Mouse (Mus musculus): ENCODE results near the gene Tekt3.

Gene Tekt3

DNA sequence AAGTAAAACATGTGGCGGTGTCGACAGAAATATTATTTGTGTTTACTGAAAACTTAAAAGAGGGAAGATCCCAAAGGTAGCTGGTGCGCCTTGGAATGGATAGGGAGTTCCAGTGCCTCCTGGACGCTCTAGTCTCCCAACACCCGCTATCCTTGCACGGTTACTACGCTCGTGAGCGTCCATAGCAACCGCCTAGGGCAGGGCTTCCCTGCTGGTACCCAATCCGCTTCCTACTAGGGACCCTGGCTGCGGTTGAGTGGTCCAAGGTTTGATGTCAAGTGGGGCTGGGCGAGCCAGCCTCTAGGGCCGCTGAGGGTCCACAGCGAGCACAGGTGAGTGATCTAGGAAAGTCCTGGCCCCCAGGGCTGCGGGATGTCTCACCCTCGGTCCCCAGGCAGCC is at the start of gene Tekt3:
Gene Tekt3, plus strand, starts transcription at position 209 of the 400 bp plus-strand sequence.
- DNase-seq = no peak

DNA sequence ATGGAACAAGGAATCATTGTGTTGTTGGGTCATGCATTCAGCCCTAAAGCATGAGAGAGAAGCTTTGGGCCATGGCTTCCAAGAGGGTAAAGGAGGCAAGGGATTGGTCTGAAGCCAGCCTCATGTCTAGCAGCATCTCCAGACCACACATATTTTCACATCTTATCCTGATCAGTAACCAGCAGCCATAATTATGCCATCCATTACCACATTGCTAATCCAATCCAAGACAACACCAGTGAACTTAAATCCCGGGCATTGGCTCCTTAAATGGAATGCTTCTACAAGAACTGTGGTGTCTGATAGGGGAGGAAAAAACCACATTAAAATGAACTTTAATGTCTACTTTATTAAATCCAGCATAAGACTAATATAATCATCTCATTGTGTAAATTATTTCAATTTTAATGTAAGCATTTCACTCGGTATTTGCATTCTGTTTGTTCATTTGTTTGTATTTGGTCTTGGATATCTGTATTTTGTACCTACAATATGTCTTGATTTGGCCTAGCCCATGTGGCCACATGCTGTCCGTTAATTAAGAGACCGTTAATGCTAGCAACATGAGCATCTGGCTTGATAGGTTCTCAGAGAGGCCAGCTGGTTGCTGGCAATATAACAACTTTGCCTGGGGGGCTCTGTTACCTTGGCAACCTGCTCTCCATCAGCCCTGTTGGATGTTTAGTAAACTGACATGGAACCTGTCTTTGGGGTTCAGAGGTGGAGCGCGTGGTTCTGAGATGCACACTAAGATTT is 43.9 kb upstream of the Tekt3 start:
- no peak for DNase-seq

DNA sequence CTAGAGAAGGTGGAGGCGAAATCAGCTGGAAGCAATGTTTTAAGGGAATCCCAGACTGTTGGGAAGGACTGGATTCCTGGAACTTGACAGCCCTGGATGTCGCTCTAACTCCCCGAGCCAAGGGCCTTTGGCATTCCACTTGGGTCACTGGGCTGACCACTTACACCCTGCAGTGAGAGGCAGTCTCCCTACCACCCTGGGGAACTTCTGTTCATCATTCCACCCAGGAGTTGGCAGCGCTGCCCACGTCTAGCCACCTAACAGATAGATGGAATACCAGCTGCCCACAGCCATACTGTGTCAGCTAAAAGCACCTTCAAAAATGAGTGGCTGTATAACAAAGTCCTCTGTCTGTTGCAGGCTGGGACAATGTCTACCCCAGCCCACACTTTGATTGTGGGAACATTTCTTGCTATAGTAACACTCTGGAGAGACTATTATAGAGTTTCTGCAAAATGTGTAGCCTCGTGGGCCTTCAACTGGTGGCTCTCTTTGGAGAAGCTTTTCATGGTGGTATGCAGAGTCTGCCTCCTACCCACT is 43.3 kb upstream of the Tekt3 start:
- DNase-seq = peak in 1 of 2 experiments; percentile 70

DNA sequence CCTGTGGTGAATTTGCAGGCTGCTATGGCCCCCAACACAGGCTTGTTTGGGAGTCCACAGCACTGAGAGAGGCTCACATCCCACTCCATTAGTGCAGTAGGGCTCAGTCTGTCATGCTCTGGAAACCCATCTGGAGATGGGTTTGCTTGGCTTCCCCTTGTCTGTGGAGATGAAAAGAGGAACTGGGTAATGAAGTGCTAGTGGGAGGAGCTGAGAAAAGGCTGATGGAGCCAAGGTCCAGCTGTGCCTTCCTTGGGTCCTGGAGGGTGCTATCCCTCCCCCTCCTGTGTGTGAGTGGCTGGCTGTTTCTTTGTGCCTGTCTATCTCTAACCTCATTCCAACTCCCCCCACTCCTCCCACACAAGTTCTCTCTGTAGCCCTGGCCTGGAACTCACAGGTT is 40.8 kb upstream of the Tekt3 start:
- peak; percentile 73 to 88 for DNase-seq

DNA sequence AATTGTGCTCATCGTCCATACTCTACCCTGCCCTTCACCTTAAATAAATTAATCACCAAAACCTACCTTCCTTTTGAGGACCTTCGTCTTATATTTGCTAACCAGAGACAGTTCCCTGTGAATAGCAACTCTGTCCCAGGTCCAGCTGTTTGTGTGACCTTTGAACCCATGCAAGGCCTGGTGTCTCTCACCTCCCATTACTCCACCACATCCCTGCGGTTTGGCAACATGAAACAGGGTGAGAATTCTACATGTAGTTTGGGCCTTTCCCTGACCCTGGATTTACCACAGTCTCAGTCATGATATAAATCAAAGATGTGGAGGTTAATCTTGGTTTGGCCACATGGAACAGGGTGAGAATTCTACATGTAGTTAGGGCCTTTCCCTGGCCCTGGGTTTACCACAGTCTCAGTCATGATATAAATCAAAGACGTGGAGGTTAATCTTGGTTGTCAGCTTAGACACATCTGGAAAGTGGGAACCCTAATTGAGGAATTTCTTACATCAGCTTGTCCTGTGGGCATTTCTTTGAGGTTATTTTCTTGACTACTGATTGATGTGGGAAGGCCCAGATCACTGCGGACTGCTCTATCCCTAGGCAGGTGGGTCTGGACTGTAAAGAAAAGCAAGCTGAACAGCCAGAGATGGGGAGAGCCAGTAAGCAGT is 40.2 kb upstream of the Tekt3 start:
- DNase-seq = no peak

DNA sequence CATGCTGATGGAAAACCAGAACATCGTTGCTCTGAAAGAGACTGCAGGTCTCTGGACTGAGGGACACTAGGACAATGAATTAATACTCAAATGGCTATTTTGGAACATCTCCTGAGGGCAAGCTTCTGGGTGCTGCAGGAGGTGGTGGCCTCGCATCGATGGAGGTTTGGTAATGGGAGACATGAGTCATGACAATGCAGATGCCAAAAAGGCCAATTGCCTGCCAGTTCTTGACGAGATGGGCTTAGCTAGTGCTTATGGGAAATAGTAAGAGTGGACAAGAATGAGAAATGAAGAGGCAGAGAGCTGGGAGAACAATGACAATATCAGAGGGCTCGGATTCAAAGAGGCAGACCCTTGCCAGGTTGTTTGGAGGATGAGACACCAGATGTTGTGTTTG is 38.0 kb upstream of the Tekt3 start:
- peak; percentile 54 to 62 for DNase-seq

DNA sequence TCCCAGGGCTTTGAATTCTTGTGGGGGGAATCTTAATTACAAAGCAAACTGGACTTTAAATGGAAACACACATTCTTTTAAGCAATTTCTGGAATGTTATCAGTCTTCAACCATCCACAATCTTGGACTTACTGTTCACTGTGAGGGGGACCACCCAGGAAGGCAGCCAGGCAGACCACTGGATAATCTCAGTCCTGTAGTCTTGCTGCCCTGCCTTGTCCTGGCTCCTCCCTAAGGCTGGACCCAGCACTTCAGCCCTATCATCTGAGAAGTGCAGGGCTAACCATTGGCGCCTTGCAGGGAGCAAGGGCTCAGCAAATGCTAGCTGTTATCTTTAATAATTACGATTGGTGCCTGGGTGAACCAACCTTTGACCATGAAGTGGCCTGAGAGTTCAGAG is 37.3 kb upstream of the Tekt3 start:
- DNase-seq = peak; percentile 48 to 83

DNA sequence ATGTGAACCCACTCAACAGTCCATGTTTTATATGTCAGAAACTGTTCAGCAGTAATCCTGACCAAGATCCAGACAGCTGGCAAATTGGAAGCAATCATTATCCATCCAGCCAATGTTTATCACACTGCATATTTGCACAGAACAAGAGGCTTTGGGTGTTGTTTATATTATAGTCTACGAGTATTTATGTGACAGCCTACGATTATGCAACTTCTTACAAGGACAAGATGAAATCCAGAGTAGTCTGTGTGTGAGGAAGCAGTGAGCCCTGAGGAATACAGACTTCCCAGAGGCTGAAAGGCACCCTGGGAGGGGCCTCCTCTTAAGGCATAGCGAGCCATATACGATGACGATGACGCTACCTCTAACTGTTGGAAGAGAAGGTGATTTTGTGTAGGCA is 36.0 kb upstream of the Tekt3 start:
- DNase-seq = peak; percentile 43 to 45

DNA sequence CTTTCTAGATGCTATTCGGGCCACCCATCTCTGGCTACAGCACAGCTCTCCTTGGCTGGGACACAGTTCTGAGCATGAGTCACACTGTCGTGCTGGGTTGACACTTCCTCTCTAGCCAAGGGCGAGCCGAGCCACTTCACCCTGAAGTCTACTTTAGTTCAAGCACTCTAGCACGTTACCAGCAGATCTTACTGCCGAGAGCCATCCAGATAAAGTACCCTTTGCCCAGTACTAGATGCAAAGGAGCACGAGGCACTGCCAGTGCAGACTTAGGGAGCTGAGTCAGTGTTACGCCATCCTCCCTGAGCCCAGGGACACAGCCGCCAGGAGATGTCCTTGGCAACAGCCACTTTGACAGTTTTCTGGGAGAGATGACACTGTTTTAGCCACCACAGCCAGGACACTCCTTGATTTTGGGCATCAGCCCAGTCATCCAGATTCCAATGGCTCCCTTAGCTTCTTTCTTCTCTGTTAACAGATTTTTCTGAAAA is 34.8 kb upstream of the Tekt3 start:
- DNase-seq = peak; percentile 76 to 88

DNA sequence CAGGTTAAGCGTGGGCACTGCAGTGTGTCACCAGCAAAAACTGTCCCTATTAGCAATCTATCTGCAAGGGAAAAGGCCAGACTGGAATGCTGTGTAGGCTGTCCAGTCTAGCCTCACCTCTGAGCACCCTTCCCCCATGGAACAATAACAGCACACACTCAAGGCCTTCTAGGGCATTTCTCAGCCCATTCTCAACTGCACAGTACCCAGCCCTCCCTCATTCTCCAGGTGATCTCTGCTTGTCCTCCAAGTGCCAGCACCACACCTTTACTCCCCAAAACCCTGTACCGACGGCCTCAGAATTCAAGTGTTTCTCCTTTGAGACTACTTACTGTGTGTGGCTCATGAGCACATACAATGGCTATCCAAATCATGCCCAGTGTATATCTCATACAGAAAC is 33.3 kb upstream of the Tekt3 start:
- DNase-seq = no peak

DNA sequence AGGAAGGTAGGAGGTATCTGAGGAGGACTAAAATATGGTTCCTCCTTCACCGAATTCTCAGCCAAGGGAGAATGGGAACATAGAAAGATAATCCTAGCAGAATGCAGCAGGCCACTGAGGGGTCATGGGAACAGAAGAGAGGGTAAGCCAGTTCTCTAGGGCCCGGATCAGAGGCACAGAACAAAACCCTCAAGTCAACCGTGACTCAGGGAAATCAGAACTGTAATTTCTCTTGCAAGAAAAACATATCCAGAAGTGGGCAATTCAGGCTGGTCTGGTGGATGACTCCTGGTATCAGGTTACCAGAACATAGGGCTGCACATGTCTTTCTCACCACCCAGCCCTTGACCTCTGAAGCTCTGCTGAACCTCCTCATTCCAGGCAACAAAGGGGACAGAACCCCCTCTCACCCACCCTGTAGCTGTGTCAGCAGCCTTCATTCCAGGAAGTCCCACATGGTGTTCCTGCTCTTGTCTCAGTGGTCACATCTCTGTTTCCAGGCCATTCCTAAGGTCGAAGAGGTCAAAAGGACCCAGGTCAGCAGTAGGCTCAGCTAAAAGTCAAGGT is 32.2 kb upstream of the Tekt3 start:
- no peak for DNase-seq

DNA sequence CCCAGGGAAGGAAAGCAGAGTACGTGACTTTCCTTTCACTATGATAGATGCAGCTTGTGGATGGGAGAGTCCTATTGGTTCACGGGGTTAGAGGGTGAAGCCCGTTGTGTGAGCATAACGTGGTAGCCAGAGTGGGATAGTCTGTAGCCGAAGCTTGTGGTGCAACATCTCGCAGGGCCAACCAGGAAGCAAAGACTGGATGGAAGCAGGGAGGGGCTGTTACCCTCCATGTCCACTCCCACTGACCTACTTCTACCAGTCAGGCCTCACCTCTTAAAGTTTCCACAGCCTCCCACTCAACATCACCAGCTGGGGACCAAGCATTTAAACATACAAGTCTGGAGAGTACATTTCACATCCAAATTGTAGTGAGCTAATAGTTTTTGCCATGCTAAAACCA is 31.7 kb upstream of the Tekt3 start:
- DNase-seq = peak; percentile 36 to 43

DNA sequence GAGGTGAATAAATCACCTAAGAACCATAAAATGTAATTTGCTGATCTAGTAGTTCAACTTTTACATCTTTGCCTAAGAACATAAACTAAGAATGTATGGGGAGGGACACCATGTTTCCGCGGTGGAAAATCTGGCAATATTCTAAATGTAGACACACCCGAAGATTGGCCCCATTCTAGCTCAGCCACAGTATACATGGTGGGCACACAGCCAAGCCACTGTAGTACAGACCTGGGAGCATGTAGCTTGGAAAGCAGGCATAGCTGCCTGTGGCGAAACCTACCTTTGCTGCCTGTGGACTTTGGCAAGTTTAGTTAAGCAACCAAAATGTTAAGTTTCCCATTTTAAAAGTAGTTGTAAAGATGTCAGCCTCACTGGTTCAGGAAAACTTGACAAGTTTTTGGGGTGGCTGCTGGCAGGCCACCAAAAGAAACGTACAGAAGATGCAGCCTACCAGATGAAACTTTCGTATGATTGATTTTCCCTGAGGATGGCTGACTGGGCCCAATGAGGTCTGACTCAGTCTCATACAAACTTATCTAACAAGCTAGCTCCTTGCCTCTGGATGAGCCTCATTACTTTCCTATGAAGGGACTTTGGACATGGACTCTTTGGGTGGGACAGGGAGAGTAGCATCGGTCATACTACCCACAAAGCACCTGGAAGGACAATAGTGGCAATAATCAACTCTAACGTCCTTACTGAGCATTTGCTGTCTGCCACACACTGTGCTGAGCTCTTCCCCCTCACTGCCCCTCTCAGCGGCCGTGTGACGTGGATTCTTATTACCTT is 25.8 kb upstream of the Tekt3 start:
- no peak for DNase-seq

DNA sequence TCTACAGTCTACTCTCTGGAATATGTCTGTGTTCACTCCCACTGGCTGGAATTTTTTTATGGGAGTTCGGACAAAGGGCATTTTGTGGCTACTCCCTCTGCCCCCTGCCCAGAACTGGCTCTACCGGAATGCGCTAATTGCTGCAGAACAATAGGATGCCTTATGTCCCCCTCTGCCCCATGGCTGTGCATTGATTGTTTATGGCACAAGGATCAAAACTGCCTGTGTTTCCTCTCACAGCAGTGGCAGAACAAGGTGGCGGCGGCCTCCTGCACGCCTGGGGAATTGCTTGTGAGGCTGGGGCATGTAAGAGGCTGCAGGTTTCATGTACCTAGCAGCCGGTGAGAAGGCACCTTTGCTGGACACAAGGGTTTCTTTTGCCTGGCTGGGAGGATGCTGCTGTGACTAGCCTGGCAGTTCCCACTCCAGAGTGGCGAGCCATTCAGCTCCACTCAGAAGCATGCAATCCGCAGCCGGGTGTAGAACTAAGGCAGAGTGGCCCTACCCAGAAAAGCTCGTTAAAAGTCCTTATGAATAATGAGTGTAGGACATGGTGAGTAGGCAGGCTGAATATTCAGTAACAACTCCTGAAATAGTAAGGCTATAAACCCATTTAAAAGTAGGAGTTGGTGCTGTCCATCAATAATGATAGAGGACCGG is 21.3 kb upstream of the Tekt3 start:
- DNase-seq = no peak

DNA sequence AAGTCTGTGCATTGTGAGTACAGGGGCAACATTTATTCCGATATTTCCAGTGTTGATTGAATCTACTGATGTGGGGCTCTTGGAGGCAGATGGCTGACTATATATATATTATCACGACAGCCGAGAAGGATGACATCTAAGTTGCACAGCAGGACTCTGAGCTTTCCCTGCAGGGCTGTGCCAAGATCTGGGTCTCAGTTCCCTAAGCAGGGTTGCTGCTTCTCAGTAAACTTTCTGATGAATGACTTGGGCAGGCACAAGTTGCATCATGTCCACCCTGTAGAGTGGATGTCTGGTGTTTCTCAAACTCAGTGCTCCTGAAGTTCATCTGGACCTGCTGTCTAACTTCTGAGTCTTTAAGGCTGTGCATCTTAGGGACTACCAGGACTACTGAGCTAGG is 15.7 kb upstream of the Tekt3 start:
- DNase-seq = no peak

DNA sequence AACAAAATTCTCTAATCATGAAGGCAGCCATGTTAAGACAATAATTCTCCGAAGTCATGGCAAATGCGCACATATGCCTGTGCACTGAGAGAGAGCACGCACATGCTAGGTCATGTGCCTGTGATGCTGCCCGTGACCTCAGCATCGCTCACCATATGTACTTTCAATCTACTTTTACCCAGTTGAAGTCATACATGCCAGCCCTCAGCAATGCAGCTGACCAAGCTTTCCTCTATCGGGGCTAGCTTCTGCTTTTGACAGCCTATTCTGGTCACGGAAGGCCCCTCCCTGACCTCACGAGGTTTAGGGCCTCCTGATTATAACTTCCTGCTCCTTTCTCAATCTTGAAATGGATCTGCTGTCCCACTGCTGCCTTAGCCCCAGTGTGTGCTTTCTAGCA is 15.1 kb upstream of the Tekt3 start:
- peak; percentile 33 to 53 for DNase-seq

DNA sequence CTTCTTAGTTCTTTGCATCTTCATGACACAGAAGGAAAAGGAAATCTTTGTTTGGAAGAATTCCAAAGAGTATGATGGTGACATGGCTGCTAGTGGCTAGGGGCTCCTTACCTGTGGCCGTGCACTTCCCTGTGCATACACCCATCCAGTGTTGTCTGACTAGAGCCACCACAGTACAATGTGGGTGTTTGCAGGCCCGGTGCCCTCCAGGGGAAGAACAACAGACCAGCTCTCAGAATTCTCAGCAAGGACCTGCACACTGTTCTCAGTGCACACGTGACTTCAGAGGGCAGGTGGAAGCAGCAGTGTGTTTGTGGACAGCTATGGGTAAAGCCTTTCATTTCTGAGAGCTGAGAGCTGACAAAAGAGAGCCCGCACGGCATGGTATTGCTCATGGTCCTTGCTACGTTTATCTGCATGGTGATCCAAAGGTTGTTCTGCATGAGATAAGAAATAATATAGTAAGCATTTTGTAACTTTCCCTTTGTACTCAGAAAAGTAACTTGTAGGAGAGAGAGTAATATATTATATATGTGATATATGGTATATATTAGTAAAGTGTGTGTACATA is 11.0 kb upstream of the Tekt3 start:
- DNase-seq = no peak

DNA sequence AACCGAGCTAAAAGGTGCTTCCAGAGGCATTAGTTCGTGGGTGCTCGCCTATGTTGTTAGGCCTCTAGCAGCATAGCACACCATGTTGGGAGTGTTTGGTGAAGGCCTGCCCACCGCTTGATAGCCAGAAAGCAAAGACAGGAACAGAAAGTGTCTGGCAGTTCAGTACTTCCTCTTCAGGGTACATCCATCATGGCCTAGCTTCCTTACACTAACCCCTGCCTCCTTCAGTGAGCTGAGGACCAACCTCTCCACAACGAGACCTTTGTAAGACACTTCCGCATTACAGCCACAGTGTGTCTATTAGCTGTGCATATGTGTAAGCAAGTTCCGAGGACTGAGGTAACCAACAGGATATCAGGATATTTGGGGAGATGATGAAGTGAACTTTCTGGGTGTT is 10.4 kb upstream of the Tekt3 start:
- peak in 1 of 2 experiments; percentile 23 for DNase-seq

DNA sequence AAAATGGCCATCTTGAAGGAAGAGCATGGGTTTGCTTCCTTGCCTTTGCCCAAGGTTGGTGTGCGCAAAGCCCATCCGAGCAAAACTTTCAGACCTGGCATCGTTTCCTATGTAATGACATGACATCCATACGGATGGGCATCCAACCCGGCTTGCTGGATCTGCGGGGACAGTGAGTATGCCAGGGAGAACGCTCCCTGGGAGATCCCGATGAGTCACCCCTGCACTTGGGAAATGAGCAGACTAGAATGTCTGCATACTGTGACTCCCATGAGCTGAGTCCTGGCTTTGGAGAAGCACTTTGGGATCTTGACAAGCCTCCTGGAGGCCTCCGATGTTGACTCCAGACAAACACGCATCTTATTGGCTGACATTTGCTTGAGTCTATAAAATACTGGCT is 9.5 kb upstream of the Tekt3 start:
- no peak for DNase-seq

DNA sequence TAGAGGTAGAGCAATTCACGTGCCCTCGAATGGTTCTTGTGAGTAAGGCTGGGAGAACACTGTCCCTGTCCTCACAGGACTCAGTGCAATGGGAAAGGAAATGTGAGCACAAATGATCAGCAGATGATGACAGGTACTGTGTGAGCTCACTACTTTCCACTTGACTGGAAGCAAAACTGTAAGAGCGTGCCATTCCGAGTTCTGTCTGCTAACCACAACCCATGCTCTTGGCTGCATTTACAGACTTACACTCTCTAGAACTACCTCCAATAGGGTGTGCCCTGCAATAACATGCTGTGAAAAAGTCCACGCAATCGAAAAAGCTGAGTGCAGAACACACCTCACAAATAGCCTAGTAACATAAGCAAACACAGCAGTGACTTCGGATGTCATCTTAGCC is 5.9 kb upstream of the Tekt3 start:
- no peak for DNase-seq

DNA sequence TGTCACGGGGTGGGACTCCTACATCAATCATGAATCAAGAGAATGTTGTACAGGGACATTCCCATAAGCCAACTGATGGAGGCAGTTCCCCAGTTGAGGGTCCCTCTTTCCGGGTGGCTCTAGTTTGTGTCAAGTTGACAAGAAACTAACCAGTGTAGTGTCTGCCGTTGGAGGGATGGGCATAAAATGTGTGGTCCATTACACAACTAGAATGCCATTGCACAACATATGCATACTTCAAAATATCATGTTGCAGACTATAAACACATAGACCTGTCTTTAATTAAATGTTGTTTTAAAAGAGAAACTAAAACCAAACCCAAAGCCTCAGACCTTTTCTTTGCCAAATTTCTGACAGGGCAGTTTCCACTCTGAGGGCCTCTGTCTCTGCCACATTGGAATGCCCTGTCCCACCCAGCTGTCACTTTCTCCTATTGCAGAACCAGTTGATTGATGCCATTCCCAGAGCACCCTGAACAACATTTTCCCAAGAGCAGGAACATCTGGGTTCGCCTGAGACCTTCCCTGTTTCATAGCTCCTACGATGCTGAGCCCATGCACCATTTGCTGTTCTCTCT is 3.0 kb upstream of the Tekt3 start:
- no peak for DNase-seq

DNA sequence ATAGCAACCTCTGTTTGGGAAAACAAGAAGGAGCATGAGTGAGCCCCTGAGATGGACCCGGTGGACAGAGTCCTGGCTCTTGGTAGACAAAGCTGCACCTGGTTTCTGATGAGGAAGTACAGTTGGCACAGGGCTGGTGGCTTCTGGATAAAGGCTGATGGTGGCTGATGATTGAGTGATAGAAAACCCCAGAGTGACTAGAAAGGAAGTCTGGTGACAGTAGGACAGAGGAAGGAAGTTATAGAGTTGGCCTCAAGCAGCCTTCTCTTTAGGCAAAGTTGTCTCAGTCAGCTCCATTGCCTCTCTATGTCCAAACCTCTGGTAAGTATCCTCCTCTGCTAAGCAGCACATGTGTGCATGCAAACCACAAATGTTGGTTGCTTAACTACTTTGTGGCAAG is 1.5 kb upstream of the Tekt3 start:
- no peak for DNase-seq
